Mouse (Mus musculus): ENCODE data around the gene Sh3bp5l.
"Not testable (repeated sequence)": the region's sequence is repeated elsewhere in the genome, so short reads cannot be mapped to it uniquely, and the experiment has no call there.

Sh3bp5l gene

DNA sequence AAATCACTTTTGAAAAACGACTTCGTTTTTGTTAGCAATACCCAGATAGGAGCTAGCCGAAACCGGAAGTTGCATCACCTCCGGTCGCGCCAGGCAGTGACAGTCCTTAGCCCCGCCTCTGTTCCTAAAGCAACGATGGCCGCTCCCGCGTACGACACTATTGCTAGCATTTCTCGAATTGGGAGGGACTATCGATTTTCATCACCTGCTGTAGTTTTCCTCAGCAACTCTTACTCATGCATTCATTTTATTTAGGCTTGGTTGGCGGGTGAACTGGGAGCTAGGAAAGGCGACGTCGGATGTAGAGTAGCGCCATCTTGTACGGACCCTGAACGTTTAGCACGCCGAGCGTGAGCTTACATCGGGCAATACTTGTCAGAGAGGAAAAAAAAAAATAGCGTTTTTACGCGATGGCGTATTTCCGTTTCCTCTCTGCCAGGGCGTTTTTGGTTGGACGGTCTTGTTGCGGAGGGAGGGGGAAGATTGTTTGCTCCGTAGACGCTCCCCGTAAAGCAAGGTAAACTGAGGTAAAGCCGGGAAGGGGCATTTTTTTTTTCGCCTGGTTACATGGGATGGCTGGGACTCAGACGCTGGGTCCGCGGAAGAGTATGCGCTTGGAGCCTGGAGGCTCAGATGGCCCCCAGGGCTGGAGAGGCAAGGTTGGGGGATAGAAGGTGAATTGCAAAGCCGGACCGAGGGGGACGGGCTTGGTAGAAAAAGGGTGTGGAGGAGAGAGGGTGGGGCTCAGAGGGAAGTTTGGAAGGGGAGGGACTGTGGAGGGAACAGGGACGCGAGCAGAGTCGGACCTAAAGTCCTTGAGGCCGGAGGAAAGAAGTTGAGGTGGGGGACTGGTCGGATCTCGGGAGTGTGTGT lies at the start of gene Sh3bp5l, which contains the start of gene Zfp672:
TSS of gene Sh3bp5l (plus strand) at position 449 of the 873 bp plus-strand sequence.
TSS of gene Zfp672 (minus strand) at position 64 of the 873 bp plus-strand sequence.
- DNase-seq (ENCODE audit: low read depth, low spot score), result peak; percentile 99

DNA sequence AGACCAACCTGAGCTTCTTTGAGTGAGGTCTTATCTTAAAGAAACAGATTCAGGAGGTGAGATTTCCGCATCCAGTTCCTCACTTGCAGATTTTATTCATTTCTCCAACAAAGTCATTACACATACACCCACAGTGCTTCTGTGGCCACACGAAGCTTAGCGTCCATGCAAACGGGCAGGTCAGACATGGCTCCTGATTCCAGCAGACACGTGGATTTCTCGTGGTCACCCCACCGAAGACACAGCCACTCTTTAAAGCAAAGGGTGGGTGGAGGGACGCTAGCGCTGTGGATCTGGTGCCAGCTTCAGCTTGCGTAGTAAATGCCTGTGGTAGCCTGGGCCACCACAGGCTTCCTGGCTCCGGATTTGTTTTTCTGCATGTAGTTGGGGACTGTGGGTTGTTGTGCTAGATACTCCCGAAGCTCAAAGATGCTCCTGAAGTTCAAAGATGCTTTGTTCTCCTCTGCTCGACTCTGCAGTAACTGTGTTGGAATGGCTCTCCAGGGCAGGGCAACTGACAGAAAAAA lies 48.5 kb upstream of the Sh3bp5l start:
- no peak for DNase-seq (ENCODE audit: low read depth, low spot score)

DNA sequence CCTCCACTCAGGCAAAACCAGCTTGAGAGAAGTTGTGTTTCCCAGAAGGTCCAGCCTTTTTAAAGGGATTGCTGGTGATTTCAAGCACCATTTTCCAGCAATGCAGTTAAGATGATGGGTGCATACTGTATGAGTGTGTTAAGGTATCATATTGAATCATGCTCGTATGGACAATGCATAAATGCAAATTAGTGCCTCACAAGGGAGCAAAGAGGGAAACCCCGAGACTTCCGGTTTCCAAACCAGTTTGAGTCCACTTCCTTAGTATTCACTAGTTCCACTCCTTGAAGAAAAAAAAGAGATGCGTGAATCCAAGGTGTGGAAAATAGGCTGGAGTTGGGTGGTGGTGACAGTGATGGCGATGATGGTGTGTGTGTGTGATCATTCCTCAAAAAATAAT lies 48.0 kb upstream of the Sh3bp5l start:
- no peak for DNase-seq (ENCODE audit: low read depth, low spot score)

DNA sequence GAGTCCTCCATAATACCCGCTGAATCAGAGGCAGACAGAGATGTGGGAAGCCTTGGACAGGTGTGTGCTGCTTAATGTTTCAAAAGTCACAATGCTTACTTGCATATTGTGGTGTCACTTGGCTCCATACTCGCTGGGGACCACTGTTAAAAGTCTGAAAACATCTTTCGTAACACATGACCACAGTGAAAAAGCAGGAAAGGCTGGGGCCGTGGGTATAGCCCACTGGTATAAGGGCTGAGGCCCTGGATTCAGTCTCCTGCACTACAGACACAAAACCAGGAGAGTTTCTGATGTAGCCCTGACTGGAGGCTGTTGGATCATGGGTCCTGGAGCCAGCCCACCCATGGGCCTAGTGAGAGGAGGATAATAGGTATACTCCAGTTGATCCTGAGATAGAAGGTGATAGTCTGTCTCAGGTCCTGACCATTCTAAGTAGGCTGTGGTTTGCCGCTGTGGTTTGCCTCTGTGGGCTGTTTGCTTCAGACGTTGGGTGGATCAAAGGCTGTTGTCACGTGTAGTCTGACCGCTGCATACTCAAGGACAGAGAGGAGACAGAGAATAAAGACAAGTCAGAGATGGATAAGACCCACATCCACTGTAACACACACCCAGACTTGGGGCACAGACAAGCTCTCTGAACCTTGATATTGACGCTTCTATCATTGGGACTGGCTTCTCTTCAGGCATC lies 40.4 kb upstream of the Sh3bp5l start:
- DNase-seq (ENCODE audit: low read depth, low spot score), result no peak

DNA sequence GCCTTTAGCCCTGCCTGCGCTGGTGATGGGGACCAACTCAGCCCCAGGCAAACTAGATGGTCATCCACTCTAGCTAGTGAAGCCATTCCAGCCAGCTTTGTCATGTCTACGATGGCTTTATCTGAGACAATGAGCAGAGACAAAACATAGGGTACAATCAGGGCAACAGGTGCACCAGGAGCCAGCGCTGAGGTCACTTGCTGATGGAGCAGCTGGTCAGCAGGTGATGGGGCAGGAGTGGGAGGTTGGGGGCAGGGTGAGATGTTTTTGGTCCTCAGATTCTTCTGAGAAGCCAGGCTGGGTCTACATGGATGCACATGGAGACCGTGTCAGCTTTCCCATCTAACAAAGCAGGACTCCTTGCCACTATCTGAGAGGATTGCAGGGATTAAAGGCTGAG lies 39.7 kb upstream of the Sh3bp5l start:
- no peak for DNase-seq (ENCODE audit: low read depth, low spot score)

DNA sequence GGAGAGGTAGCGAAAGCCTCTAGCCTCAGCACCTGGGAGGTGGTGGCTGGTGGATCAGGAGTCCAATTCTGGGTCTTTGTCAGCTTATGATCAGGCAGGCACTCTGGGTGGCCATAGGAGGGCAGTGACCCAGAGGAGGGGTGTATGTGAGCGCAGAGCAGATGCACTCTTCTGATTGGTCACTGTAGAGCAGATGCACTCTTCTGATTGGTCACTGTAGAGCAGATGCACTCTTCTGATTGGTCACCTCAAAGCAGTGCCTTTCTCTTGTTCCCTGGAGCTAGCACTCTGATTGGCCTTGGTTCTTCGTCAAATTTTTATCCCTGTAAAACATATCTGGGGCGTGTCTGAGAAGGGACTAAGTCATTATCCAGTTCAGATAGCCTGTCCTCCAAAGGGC lies 37.7 kb upstream of the Sh3bp5l start:
- DNase-seq (ENCODE audit: low read depth, low spot score), result no peak

DNA sequence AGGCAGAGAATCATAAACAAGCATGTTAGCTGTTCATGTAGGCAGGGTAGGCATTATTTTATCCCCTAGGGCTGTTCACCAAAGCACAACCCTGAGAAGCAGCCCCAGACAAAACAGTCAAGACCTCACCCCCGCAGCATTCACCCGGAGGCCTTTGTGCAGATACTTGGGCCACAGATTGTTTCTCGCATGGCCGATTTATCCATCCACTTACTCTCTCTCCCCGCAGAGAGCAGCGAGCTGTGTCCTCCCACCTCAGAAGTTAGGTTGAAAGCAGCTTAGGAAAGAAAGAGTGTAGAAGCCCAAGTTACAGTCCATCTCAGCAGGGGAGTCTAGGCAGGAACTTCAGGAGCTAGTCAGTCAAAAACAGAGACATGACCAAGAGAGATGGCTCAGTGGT lies 33.1 kb upstream of the Sh3bp5l start:
- no peak for DNase-seq (ENCODE audit: low read depth, low spot score)

DNA sequence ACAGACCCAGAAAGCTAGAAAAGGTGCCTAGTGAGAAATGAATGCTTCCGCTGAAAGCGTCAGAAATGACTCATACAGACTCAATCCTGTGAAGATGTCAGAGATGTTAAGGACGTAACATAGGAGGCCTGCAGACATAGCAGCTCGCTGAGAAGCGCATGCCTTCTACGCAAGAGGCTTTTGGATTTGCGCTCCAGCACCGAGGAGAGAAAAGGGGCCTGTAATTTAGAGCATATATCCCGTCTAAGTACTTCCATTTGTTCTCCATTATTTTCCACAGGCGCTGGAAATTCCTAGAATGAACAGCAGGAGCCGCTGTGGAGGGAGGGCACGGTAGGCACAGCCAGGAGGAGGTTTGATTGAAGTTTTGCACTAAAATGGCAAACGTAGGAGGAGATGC lies 29.5 kb upstream of the Sh3bp5l start:
- peak; percentile 80 for DNase-seq (ENCODE audit: low read depth, low spot score)

DNA sequence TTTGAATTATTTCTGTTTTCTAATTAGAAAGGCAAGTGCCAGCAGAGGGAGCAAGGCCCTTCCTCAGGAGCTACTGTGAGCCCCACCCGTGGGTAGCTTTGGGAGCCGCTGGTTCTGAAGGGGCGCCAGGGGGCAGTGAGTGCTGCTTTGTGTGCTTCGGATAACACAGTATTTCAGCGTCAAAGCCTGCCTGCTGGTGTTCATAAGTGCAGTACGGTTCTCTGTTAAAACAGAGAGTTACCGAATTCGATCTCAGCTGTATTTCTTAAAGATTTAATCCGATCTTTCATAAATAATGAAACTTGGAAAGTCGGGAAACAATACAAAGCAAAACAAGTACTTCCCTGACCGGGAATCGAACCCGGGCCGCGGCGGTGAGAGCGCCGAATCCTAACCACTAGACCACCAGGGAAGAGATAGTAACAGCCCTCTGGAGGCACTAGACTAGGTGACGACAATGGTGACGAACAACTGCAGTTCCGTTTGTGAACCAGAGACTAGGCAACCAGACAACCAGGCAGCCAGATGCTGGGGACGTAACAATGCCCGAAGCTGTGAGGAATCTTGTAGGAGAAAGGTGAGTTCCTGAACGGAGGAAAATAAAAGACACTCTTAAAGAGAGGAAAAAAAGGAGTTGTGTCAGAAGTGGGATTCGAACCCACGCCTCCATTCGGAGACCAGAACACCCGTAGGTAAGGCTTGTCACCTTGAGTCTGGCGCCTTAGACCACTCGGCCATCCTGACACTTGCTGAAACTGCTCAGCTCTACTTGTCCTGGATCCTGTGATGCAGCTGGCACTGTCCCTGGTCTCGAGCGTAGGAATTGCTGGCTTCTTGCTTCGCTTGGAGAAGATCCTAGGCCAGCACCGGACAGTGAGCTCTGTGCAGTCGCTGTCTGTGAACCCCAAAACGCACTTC lies 28.4 kb upstream of the Sh3bp5l start:
- peak; percentile 98 for DNase-seq (ENCODE audit: low read depth, low spot score)

DNA sequence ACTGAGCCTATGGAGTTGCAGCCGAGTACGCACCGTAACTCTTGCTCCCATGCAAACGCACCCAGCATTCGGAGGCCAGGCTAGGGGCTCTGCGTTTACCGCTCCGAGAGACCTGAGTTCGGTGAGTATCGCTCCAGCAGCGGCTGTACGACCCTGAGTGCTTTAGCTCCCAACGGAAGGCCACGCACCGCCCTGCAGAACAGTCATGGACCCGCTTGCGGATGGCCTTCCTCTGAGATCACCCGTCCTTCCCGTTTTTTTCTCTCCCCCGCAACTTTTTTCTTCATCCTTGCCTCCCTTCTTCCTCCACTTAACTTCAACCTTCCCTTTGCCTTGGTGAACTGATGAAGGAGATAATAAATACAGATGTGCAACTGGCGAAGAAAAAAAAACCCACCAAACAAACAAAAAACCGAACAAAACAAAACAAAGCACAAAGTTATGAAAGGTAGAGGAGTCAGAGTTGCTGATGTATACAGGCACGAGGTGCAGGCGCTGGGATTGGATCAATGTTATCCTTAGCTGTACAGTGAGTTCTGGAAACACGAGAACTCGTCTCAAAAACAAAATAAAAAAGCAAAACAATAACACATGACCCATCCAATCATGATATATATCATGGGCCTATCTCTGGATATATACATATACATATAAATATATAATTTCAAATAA lies 27.6 kb upstream of the Sh3bp5l start:
- DNase-seq (ENCODE audit: low read depth, low spot score), result peak; percentile 27

DNA sequence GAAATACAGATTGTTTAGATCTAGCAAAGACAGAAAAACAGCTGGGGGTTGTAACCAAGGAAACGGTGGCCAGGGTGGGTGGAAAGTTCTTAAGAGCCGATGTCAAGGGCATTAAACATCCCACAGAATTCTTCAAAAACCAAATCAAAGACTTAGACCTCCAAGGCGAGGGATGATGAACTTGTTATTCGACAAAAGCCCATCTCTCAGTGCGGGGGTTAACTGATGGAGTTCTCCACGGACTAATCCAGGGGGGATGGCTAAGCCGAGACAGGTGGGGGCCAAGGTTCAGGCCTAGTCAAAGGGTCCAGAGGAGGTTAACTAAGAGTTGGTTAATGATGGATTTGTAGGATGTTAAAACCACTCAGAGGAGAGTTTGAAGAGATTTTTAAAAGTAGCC lies 26.9 kb upstream of the Sh3bp5l start:
- no peak for DNase-seq (ENCODE audit: low read depth, low spot score)

DNA sequence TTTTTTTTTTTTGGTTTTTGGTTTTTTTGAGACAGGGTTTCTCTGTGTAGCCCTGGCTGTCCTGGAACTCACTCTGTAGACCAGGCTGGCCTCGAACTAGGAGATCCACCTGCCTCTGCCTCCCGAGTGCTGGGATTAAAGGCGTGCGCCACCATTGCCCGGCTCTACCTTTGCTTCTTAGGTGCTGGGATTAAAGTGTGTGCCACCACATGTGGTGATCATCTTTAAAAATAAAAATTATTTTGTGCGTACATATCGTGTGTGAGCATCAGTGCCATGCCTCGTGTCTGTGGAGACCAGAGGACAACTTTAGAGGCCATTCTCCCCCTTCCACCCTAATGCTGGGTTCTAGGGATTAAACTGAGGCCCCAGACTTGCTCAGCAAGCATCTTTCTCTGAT lies 25.2 kb upstream of the Sh3bp5l start:
- DNase-seq (ENCODE audit: low read depth, low spot score), result not testable (repeated sequence)

DNA sequence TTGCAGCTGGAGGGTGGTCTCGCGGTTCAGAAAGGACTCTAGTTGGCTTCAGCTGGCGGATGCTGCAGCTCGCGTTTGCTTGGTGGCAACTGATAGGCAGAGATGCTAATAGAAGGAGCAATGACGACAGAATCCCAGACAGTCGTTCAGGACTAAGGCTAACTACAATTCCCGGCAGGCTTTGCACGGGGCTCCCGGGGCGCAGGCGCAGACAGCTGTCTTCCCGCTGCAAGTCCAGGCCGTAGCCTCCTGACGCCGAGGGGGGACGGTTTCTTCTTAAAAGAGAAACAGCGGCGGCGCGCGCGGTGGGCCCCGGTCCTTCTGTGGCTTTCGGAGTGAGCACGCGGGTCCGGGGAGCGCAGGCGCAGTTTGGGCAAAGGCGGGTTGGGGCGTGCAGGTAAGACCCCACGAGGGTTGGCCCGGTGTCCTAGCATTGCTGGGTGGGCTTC lies 23.6 kb upstream of the Sh3bp5l start, which contains the start of gene Zfp692:
TSS of gene Zfp692 (plus strand) at position 210 of the 449 bp plus-strand sequence.
- DNase-seq (ENCODE audit: low read depth, low spot score), result peak; percentile 99

DNA sequence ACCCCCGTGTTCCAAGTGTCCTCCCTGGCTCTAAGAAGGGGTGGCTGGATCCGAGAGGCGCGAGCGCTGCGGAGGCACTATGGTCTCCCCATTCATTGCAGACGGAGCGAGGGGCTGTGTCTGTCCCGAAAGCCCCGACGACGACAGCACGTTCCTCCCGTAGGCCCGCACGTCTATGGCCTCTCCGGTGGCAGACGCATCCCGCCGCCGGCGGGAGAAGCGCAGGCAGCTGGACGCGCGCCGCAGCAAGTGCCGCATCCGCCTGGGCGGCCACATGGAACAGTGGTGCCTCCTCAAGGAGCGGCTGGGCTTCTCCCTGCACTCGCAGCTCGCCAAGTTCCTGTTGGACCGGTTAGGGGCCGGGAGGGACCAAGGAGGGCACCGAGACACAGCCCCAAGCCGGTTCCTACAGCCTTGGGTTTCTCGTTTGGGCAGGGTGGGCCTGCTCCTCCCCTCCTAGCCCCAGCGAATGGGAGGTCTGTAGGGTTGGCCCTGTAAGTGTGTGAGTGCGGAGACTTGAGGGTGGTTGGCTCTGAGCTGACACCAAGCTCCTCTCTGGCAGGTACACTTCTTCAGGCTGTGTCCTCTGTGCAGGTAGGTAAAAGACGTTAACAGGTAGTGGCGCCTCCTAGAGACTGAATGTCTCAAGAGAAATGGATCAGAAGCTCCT lies 23.0 kb upstream of the Sh3bp5l start:
- DNase-seq (ENCODE audit: low read depth, low spot score), result peak; percentile 76

DNA sequence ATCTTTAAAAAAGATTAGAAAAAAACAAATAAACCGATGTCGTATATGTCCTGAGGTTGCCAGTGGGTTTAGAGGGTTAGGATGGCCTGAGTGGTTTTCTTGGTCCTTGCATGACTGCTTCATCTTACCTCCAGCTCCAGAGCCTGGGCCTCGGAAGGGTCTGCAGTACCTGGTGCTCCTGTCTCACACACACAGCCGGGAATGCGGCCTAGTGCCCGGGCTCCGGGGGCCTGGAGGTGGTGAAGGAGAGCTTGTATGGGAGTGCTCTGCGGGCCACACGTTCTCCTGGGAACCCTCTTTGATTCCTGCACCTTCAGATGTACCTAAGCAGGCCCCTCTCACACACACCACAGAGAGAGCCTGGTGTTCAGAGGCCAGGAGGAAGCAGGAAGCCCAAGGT lies 21.9 kb upstream of the Sh3bp5l start:
- DNase-seq (ENCODE audit: low read depth, low spot score), result no peak

DNA sequence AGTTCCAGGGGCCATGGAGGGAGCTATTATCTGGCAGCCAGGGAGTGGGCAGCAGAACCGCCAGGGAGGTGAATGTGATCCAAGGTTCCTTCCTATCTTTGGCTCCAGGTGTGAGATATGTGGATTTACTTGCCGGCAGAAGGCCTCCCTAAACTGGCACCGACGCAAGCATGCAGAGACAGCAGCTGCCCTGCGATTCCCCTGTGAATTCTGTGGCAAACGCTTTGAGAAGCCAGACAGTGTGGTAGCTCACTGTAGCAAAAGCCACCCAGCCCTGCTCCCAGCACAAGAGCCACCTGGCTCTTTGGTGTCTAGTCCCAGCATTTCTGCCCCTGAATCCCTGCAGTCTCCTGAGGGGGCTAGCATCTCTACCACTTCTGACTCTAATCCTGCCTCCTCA lies 16.5 kb upstream of the Sh3bp5l start:
- peak; percentile 63 for DNase-seq (ENCODE audit: low read depth, low spot score)

DNA sequence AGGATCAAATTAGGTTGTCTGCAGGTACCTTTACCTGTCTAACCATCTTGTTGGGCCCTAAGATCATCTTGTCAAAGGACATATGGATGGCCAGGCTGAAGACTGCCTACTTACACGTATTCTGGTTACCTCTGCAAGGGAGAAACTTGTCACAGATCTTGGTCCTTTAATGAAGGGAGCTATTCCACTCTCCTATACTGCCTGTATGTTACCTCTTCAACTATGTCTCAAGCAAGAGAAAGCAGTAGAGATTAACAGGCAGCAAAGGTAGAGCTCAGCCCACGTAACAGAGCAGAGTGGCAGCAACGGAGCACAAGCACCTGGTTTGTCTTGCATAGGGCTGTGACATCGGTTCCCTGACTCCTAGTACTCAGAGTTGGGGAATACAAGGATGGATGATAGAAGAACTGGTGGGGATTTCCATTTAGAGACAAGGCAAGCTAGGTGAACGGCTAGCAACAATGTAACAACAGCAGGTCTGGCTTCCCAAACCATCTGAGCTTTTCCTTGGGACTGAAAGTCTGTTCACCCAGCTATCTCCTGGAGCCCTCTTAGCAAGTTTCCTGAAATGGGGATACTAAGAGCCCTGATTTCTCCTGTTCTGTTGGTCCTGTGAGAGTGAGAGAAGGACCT lies 14.9 kb upstream of the Sh3bp5l start:
- DNase-seq (ENCODE audit: low read depth, low spot score), result no peak

DNA sequence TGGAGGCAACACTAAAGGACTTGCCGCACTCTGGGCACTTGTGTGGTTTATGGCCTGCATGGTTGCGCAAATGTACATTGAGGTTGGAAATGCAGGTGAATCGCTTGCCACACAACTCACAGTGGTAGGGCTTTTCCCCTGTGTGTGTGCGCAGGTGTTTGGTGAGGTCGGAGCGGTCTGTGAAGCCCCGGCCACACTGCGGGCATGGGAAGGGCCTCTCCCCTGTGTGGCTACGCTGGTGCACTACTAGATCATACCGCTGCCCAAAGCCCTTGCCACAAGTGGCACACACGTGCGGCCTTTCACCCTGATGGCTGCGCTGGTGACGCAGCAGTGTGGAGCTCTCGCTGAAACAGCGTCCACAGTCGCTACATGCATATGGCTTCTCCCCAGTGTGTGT lies 14.2 kb upstream of the Sh3bp5l start:
- DNase-seq (ENCODE audit: low read depth, low spot score), result no peak

DNA sequence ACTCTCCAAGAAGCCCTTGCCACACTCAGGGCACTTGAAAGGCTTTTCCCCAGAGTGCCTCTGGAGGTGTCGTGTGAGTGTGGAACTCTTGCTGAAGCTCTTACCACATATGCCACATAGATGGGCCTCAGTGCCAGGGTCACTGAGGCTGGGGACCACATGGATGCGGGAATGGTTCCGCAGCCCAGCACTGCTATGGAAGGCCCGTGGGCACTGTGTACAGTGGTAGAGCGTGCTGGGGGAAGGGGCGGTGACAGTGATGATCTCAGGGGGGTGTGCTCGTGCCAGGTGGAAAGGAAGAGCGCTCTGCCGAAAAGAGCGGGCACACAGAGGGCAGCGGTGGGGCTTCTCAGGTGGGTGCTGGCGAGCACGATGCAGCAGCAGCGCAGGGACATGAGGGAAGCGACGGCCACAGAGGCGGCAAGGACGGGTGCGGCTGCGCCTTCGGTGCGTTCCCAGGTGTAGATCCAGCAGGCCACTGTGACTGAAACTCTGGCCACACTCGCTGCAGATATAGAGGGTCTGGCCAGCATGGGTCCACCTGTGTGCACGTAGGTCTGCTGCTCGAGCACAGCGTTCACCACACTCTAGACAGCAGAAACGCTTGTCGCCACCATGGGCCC lies 13.6 kb upstream of the Sh3bp5l start:
- no peak for DNase-seq (ENCODE audit: low read depth, low spot score)
